Mouse (Mus musculus): ENCODE measurements around the gene Zfp672. TPM values are rescaled to one million over a fixed set of nuclear protein-coding genes. Genes with fewer than 3 reads are reported as not detected.
"Not testable (repeated sequence)": the region's sequence is repeated elsewhere in the genome, so short reads cannot be mapped to it uniquely, and the experiment has no call there.

Zfp672 gene
- polyA plus RNA-seq (2012; rRNA removed): 30.2 and 30.6 TPM in 2 replicates

DNA sequence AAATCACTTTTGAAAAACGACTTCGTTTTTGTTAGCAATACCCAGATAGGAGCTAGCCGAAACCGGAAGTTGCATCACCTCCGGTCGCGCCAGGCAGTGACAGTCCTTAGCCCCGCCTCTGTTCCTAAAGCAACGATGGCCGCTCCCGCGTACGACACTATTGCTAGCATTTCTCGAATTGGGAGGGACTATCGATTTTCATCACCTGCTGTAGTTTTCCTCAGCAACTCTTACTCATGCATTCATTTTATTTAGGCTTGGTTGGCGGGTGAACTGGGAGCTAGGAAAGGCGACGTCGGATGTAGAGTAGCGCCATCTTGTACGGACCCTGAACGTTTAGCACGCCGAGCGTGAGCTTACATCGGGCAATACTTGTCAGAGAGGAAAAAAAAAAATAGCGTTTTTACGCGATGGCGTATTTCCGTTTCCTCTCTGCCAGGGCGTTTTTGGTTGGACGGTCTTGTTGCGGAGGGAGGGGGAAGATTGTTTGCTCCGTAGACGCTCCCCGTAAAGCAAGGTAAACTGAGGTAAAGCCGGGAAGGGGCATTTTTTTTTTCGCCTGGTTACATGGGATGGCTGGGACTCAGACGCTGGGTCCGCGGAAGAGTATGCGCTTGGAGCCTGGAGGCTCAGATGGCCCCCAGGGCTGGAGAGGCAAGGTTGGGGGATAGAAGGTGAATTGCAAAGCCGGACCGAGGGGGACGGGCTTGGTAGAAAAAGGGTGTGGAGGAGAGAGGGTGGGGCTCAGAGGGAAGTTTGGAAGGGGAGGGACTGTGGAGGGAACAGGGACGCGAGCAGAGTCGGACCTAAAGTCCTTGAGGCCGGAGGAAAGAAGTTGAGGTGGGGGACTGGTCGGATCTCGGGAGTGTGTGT lies at the start of gene Zfp672, which contains the start of gene Sh3bp5l:
Gene Zfp672, minus strand, starts transcription at position 64 of the 873 bp plus-strand sequence.
Gene Sh3bp5l, plus strand, starts transcription at position 449 of the 873 bp plus-strand sequence.
- WGBS: under 1% methylated on average over 52 of the region's 52 CpGs
- TF ChIP-seq POLR2A (IDR thresholded peaks at IDR 0.05; ENCODE audit: borderline replicate concordance, extremely low read depth, low read depth, low read length): peak; percentile 76; the same call in 1 of the 2 replicates
- no peak for TF ChIP-seq CTCF (IDR thresholded peaks at IDR 0.05; ENCODE audit: insufficient read depth, low read length)
- H3K4me1 ChIP-seq (ENCODE audit: control insufficient read depth, insufficient read depth, low read length): peaks cover 2% of the 10 kb centered on the region
- peak within 1 kb of the TSS; percentile 83 for H3K4me3 ChIP-seq (replicated peaks; ENCODE audit: extremely low read depth, low read depth, low read length)
- peak; percentile 88 for DNase-seq

DNA sequence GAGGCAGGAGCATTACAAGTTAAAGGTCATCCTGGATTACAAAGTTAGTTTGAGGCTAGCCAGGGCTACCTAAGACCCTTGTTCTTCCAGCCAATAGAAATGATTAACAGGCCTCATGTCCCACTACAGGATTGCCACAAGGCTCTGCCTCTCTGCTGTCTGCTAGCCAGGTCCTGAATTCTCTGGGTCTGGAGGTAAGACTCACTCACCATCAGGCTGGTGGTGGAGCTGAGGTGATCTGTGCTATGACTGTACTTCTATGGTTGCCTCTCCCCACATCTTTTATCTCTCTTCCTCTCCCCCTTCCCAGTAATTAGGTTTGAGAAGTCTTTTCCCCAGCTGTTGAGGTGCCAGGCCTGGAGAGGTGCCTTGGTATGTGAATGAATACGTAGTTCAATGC lies 49.4 kb upstream of the Zfp672 start:
- no peak overlapping the region for H3K4me3 ChIP-seq (replicated peaks; ENCODE audit: extremely low read depth, low read depth, low read length)
- 68% methylated on average over 1 of the region's 1 CpGs for WGBS
- no peaks in the 10 kb centered on the region for H3K4me1 ChIP-seq (ENCODE audit: control insufficient read depth, insufficient read depth, low read length)
- no peak for DNase-seq
- no peak for TF ChIP-seq CTCF (IDR thresholded peaks at IDR 0.05; ENCODE audit: insufficient read depth, low read length)

DNA sequence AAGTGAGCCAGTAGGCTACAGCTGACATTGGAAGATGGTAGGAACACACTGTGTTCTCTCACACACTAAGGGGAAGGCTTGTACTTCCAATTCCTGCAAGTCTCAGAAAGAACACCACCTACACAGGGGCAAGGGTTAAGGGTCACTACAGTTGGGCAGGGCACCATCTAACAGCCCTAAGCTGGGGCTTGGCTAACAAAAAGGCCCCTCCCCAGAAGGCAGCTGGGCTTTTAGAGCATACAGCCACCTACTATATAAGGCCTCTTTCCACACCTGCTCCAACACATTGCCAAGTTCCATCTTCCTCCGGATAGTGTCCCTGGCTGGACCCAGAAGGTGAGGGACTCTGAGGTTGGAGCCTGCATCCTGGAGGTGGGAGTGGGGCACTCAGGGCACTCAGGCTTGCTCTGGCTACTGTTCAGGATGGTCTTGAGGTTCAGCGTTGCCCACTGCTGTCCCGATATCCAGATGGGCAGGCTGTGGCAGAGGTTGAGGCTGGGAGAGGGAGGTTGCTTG lies 48.7 kb upstream of the Zfp672 start, which contains the start of gene Lypd8:
Gene Lypd8, plus strand, starts transcription at position 281 of the 516 bp plus-strand sequence.
- no peaks in the 10 kb centered on the region for H3K4me1 ChIP-seq (ENCODE audit: control insufficient read depth, insufficient read depth, low read length)
- DNase-seq: no peak
- no peak within 1 kb of the TSS for H3K4me3 ChIP-seq (replicated peaks; ENCODE audit: extremely low read depth, low read depth, low read length)
- 92% methylated on average over 3 of the region's 3 CpGs for WGBS
- TF ChIP-seq POLR2A (IDR thresholded peaks at IDR 0.05; ENCODE audit: borderline replicate concordance, extremely low read depth, low read depth, low read length) (no peak), CTCF (IDR thresholded peaks at IDR 0.05; ENCODE audit: insufficient read depth, low read length) (no peak)

GRCm38 (mm10) chr11:58377686-58378085 lies 47.5 kb upstream of the Zfp672 start:
- DNase-seq: no peak
- WGBS: 18% methylated on average over 1 of the region's 1 CpGs
- Histone ChIP-seq H3K4me3 (replicated peaks; ENCODE audit: extremely low read depth, low read depth, low read length) (no peak overlapping the region), H3K4me1 (ENCODE audit: control insufficient read depth, insufficient read depth, low read length) (no peaks in the 10 kb centered on the region)
- no peak for TF ChIP-seq POLR2A (IDR thresholded peaks at IDR 0.05; ENCODE audit: borderline replicate concordance, extremely low read depth, low read depth, low read length)
- no peak for TF ChIP-seq CTCF (IDR thresholded peaks at IDR 0.05; ENCODE audit: insufficient read depth, low read length)

GRCm38 (mm10) chr11:58377273-58377672 lies 47.1 kb upstream of the Zfp672 start:
- H3K4me3 ChIP-seq (replicated peaks; ENCODE audit: extremely low read depth, low read depth, low read length): no peak overlapping the region
- H3K4me1 ChIP-seq (ENCODE audit: control insufficient read depth, insufficient read depth, low read length): no peaks in the 10 kb centered on the region
- DNase-seq: no peak
- TF ChIP-seq CTCF (IDR thresholded peaks at IDR 0.05; ENCODE audit: insufficient read depth, low read length) (no peak), POLR2A (IDR thresholded peaks at IDR 0.05; ENCODE audit: borderline replicate concordance, extremely low read depth, low read depth, low read length) (no peak)
- WGBS: 54% methylated on average over 2 of the region's 2 CpGs

DNA sequence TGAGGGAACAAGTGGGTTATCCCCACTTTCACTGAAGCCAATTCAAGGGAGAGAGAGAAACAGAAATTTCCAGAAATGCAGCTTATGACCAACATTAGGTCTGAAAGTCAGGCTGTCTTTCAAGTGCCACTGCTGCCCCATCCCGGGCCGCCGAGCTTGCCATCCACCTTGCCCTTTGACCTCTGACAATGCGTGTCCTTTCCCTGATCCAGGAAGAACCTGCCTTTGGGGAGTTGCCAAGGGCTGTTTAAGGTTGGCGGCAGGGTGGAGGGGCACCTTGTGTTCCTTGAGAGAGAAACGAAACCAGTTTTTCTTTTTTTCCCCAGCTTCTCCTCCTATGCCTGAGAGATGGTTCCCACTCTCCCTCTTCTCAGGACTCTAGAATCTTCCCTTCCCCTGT lies 36.1 kb upstream of the Zfp672 start:
- no CpG with 5 or more reads among the region's 6 CpGs for WGBS
- not testable (repeated sequence) for H3K4me1 ChIP-seq (ENCODE audit: control insufficient read depth, insufficient read depth, low read length); DNase-seq; H3K4me3 ChIP-seq (replicated peaks; ENCODE audit: extremely low read depth, low read depth, low read length)

- no peak overlapping the region for H3K4me3 ChIP-seq (replicated peaks; ENCODE audit: extremely low read depth, low read depth, low read length)
- TF ChIP-seq CTCF (IDR thresholded peaks at IDR 0.05; ENCODE audit: insufficient read depth, low read length) (no peak), POLR2A (IDR thresholded peaks at IDR 0.05; ENCODE audit: borderline replicate concordance, extremely low read depth, low read depth, low read length) (no peak)
- no peaks in the 10 kb centered on the region for H3K4me1 ChIP-seq (ENCODE audit: control insufficient read depth, insufficient read depth, low read length)
- 58% methylated on average over 3 of the region's 3 CpGs for WGBS
- no peak for DNase-seq
These were observed 34.3 kb upstream of the Zfp672 start for GRCm38 (mm10) chr11:58364454-58364853.

- not testable (repeated sequence) for H3K4me1 ChIP-seq (ENCODE audit: control insufficient read depth, insufficient read depth, low read length); DNase-seq; H3K4me3 ChIP-seq (replicated peaks; ENCODE audit: extremely low read depth, low read depth, low read length)
- no CpG with 5 or more reads among the region's 6 CpGs for WGBS
These were observed 32.4 kb upstream of the Zfp672 start for GRCm38 (mm10) chr11:58362562-58362961.

- WGBS: 78% methylated on average over 6 of the region's 6 CpGs
- DNase-seq: no peak
- TF ChIP-seq CTCF (IDR thresholded peaks at IDR 0.05; ENCODE audit: insufficient read depth, low read length) (no peak), POLR2A (IDR thresholded peaks at IDR 0.05; ENCODE audit: borderline replicate concordance, extremely low read depth, low read depth, low read length) (no peak)
- no peak overlapping the region for H3K4me3 ChIP-seq (replicated peaks; ENCODE audit: extremely low read depth, low read depth, low read length)
- no peaks in the 10 kb centered on the region for H3K4me1 ChIP-seq (ENCODE audit: control insufficient read depth, insufficient read depth, low read length)
These were observed 27.9 kb upstream of the Zfp672 start for GRCm38 (mm10) chr11:58357844-58358534.

- WGBS: 84% methylated on average over 3 of the region's 3 CpGs
- Histone ChIP-seq H3K4me3 (replicated peaks; ENCODE audit: extremely low read depth, low read depth, low read length) (no peak overlapping the region), H3K4me1 (ENCODE audit: control insufficient read depth, insufficient read depth, low read length) (no peaks in the 10 kb centered on the region)
- TF ChIP-seq POLR2A (IDR thresholded peaks at IDR 0.05; ENCODE audit: borderline replicate concordance, extremely low read depth, low read depth, low read length) (no peak), CTCF (IDR thresholded peaks at IDR 0.05; ENCODE audit: insufficient read depth, low read length) (no peak)
- DNase-seq: no peak
These were observed 26.9 kb upstream of the Zfp672 start for GRCm38 (mm10) chr11:58357042-58357441.
